Mouse (Mus musculus): ENCODE results near the gene Sipa1l3. TPM values are rescaled to one million over a fixed set of nuclear protein-coding genes. Genes with fewer than 3 reads are reported as not detected.

Sipa1l3 gene
- polyA plus RNA-seq (2015; fragmentation: Nextera tagmentation; extraction: Ambion mirVana): 21.5 and 23.9 TPM in 2 replicates

DNA sequence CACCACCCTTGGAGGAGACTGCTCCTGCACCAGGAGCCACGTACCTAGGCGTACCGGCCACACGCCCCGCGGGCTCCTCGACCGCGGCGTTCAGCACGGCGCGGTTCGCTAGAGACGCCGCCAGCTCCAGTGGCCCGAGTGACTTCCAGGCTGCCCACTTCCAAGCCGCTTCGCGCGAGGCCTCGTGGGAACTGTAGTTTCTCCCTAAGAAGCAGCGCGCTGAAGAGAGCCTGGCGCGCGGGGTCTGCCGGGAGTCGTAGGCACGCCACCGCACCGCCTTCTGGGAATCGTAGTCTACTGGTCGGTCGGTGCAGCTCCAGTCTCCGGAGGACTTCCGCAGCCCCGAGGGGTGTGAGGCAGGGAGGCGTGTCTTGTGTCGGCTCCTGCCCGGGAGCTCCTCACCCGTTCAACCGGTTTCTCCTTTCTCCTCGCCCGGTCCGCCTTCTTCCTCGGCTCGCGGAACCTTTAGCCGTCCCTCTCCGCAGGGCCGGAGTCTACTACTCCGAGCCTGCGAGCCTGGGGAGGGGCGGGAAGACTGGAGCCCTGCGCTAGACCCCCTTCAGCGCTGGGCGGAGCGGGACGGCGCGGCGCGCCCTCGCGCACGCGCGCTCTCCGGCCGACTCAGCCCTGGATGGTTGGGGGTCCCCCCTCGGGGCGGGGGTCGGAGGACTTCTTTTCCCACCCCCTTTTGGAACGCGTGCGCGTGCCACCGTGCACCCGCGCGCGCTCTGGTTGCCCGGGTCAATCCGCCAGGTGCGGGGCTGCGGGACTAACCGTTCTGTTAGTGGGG lies at the start of gene Sipa1l3:
Sipa1l3 (minus strand) TSS at position 221 of the 790 bp plus-strand sequence.
- ATAC-seq (ENCODE audit: insufficient number of reproducible peaks, insufficient read depth, low FRiP score, low TSS enrichment, low read depth): peak; percentile 98
- peak within 1 kb of the TSS; percentile 90 for H3K4me2 ChIP-seq
- H3K36me3 ChIP-seq: no peaks in the 10 kb centered on the region
- peak within 1 kb of the TSS; percentile 91 for H3K27ac ChIP-seq
- H3K4me1 ChIP-seq: peaks cover 31% of the 10 kb centered on the region
- H3K27me3 ChIP-seq: no peaks in the 10 kb centered on the region
- under 1% methylated on average over 88 of the region's 88 CpGs for WGBS
- H3K9me3 ChIP-seq: no peaks in the 10 kb centered on the region
- H3K4me3 ChIP-seq: peak within 1 kb of the TSS; percentile 97
- H3K9ac ChIP-seq: peak within 1 kb of the TSS; percentile 94

- ATAC-seq (ENCODE audit: insufficient number of reproducible peaks, insufficient read depth, low FRiP score, low TSS enrichment, low read depth): no peak
- H3K9ac ChIP-seq: no peak overlapping the region
- WGBS: 89% methylated on average over 10 of the region's 10 CpGs
These were observed 44.6 kb upstream of the Sipa1l3 start for GRCm38 (mm10) chr7:29563006-29563405.

GRCm38 (mm10) chr7:29561046-29561445 lies 42.6 kb upstream of the Sipa1l3 start:
- H3K9ac ChIP-seq: no peak overlapping the region
- no peak for ATAC-seq (ENCODE audit: insufficient number of reproducible peaks, insufficient read depth, low FRiP score, low TSS enrichment, low read depth)
- no peak overlapping the region for H3K4me2 ChIP-seq
- H3K27me3 ChIP-seq: no peaks in the 10 kb centered on the region
- H3K4me3 ChIP-seq: no peak overlapping the region
- H3K4me1 ChIP-seq: no peaks in the 10 kb centered on the region
- WGBS: 60% methylated on average over 9 of the region's 9 CpGs
- H3K36me3 ChIP-seq: no peaks in the 10 kb centered on the region
- H3K9me3 ChIP-seq: no peaks in the 10 kb centered on the region
- H3K27ac ChIP-seq: no peak overlapping the region

More at GRCm38 (mm10) chr7:29563006-29563405, 44.6 kb upstream of the Sipa1l3 start:
- H3K27me3 ChIP-seq: no peaks in the 10 kb centered on the region
- H3K27ac ChIP-seq: no peak overlapping the region
- H3K36me3 ChIP-seq: no peaks in the 10 kb centered on the region
- H3K4me3 ChIP-seq: no peak overlapping the region
- H3K9me3 ChIP-seq: no peaks in the 10 kb centered on the region
- no peaks in the 10 kb centered on the region for H3K4me1 ChIP-seq
- H3K4me2 ChIP-seq: no peak overlapping the region

- no peaks in the 10 kb centered on the region for H3K4me1 ChIP-seq
- no peak overlapping the region for H3K4me2 ChIP-seq
- no peaks in the 10 kb centered on the region for H3K9me3 ChIP-seq
- no peak overlapping the region for H3K4me3 ChIP-seq
- no peak for ATAC-seq (ENCODE audit: insufficient number of reproducible peaks, insufficient read depth, low FRiP score, low TSS enrichment, low read depth)
- H3K27ac ChIP-seq: no peak overlapping the region
- WGBS: 67% methylated on average over 4 of the region's 4 CpGs
- H3K27me3 ChIP-seq: no peaks in the 10 kb centered on the region
- H3K9ac ChIP-seq: no peak overlapping the region
- H3K36me3 ChIP-seq: no peaks in the 10 kb centered on the region
These were observed 40.8 kb upstream of the Sipa1l3 start for GRCm38 (mm10) chr7:29559290-29559689.

DNA sequence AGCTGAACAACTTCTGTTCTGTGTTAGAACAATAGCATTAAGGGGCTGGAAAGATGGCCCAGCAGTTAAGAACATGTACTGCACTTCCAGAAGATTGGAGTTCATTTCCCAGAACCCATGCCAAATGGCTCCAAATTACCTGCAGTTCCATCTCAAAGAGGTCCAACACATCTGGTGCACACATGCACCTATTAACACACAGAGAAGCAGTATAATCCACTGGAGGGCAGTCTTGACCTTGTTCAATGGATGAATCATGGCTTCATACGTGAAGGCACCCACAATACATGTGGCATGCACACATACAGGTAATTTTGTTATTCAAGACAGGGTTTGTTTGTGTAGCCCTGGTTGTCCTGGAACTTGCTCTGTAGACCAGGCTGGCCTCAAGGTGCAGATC lies 40.3 kb upstream of the Sipa1l3 start:
- Histone ChIP-seq H3K36me3 (no peaks in the 10 kb centered on the region), H3K9me3 (no peaks in the 10 kb centered on the region), H3K27me3 (no peaks in the 10 kb centered on the region), H3K27ac (no peak overlapping the region), H3K4me3 (no peak overlapping the region), H3K4me2 (no peak overlapping the region), H3K4me1 (no peaks in the 10 kb centered on the region), H3K9ac (no peak overlapping the region)
- no peak for ATAC-seq (ENCODE audit: insufficient number of reproducible peaks, insufficient read depth, low FRiP score, low TSS enrichment, low read depth)
- 80% methylated on average over 1 of the region's 1 CpGs for WGBS

- no peak overlapping the region for H3K9ac ChIP-seq
- H3K4me2 ChIP-seq: no peak overlapping the region
- no peaks in the 10 kb centered on the region for H3K27me3 ChIP-seq
- no peaks in the 10 kb centered on the region; the same call in 1 of the 2 replicates for H3K9me3 ChIP-seq
- no peak for ATAC-seq (ENCODE audit: insufficient number of reproducible peaks, insufficient read depth, low FRiP score, low TSS enrichment, low read depth)
- 81% methylated on average over 4 of the region's 4 CpGs for WGBS
- no peaks in the 10 kb centered on the region for H3K4me1 ChIP-seq
- H3K36me3 ChIP-seq: no peaks in the 10 kb centered on the region
- no peak overlapping the region for H3K4me3 ChIP-seq
- H3K27ac ChIP-seq: no peak overlapping the region
These were observed 37.8 kb upstream of the Sipa1l3 start for GRCm38 (mm10) chr7:29556283-29556682.

- H3K27me3 ChIP-seq: no peaks in the 10 kb centered on the region
- WGBS: 70% methylated on average over 5 of the region's 5 CpGs
- H3K4me3 ChIP-seq: no peak overlapping the region
- no peak overlapping the region for H3K9ac ChIP-seq
- no peaks in the 10 kb centered on the region for H3K36me3 ChIP-seq
- H3K4me2 ChIP-seq: no peak overlapping the region
- peaks cover 3% of the 10 kb centered on the region for H3K4me1 ChIP-seq
- no peak overlapping the region for H3K27ac ChIP-seq
- no peak for ATAC-seq (ENCODE audit: insufficient number of reproducible peaks, insufficient read depth, low FRiP score, low TSS enrichment, low read depth)
- no peaks in the 10 kb centered on the region; the same call in 1 of the 2 replicates for H3K9me3 ChIP-seq
These were observed 37.1 kb upstream of the Sipa1l3 start for GRCm38 (mm10) chr7:29555521-29555920.

DNA sequence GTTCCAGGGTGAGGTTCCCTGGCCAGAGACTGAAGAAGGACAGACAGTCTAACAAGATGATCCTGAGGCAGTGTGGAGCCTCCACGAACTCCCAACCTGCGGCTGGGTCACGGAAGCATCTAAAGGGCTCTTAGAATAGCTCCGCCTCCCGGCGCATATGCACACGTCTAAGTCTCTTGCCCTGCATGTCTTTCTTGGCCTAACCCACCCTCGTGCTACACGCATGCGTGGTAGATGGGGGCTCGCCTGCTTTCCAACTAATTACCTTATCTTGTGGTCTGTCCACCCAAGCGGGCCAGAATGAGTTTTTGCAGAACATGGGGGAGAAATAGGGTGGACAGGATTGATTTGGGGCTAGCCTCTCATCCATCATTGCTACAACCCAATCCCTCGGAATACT lies 36.6 kb upstream of the Sipa1l3 start:
- ATAC-seq (ENCODE audit: insufficient number of reproducible peaks, insufficient read depth, low FRiP score, low TSS enrichment, low read depth): no peak
- Histone ChIP-seq H3K4me2 (no peak overlapping the region), H3K4me3 (no peak overlapping the region), H3K9me3 (no peaks in the 10 kb centered on the region; the same call in 1 of the 2 replicates), H3K9ac (no peak overlapping the region), H3K36me3 (no peaks in the 10 kb centered on the region), H3K4me1 (peaks cover 4% of the 10 kb centered on the region), H3K27ac (no peak overlapping the region), H3K27me3 (no peaks in the 10 kb centered on the region)
- 85% methylated on average over 13 of the region's 13 CpGs for WGBS

DNA sequence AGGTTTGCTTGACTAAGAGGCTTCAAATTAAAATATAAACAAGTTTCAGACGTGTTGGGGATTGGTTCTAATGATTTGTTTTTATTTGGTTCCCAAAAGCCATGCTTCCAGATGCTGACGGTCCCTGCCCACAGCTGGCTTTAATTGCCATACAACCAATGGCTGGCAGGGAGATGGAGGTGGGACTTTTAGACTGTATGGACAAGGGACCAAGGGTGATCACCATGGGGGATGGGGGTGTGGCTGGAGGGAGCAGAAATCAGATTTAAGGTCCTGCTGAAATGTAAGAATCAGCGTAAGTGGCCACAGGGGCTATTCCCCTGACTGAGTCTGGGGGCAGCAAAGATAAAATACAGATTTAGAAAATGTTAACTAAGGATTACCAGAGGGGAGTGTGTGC lies 32.2 kb upstream of the Sipa1l3 start:
- no peak for ATAC-seq (ENCODE audit: insufficient number of reproducible peaks, insufficient read depth, low FRiP score, low TSS enrichment, low read depth)
- Histone ChIP-seq H3K4me2 (no peak overlapping the region), H3K9ac (no peak overlapping the region), H3K36me3 (no peaks in the 10 kb centered on the region), H3K9me3 (no peaks in the 10 kb centered on the region; the same call in 1 of the 2 replicates), H3K27me3 (no peaks in the 10 kb centered on the region), H3K4me1 (peaks cover 4% of the 10 kb centered on the region), H3K27ac (no peak overlapping the region), H3K4me3 (no peak overlapping the region)
- 23% methylated on average over 3 of the region's 3 CpGs for WGBS

GRCm38 (mm10) chr7:29541608-29542007 lies 23.2 kb upstream of the Sipa1l3 start:
- Histone ChIP-seq H3K4me1 (no peaks in the 10 kb centered on the region), H3K9ac (no peak overlapping the region), H3K9me3 (peaks cover 4% of the 10 kb centered on the region; the same call in 1 of the 2 replicates), H3K36me3 (no peaks in the 10 kb centered on the region), H3K27ac (no peak overlapping the region), H3K27me3 (no peaks in the 10 kb centered on the region), H3K4me3 (no peak overlapping the region), H3K4me2 (no peak overlapping the region)
- no peak for ATAC-seq (ENCODE audit: insufficient number of reproducible peaks, insufficient read depth, low FRiP score, low TSS enrichment, low read depth)
- 79% methylated on average over 4 of the region's 4 CpGs for WGBS

DNA sequence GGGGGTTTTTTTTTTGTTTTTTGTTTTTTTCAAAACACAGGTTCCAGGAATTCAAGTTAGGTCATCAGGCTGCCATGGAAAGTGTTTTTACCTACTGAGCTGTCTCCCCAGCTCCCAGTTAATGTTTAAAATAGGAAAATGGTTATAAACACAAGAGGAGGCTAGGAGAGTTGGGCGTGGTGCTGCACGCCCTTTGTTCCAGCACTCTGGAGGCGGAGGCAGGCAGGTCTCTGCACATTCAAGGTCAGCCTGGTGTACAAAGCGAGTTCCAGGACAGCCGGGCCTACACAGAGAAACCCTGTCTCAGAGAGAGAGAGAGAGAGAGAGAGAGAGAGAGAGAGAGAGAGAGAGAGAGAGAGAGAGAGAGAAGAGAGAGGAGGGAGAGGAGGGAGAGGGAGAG lies 22.7 kb upstream of the Sipa1l3 start:
- Histone ChIP-seq H3K36me3 (no peaks in the 10 kb centered on the region), H3K9ac (no peak overlapping the region), H3K4me3 (no peak overlapping the region), H3K9me3 (peaks cover 4% of the 10 kb centered on the region; the same call in 1 of the 2 replicates), H3K4me1 (no peaks in the 10 kb centered on the region), H3K27ac (no peak overlapping the region), H3K4me2 (no peak overlapping the region), H3K27me3 (no peaks in the 10 kb centered on the region)
- ATAC-seq (ENCODE audit: insufficient number of reproducible peaks, insufficient read depth, low FRiP score, low TSS enrichment, low read depth): no peak
- 88% methylated on average over 5 of the region's 5 CpGs for WGBS

- no peaks in the 10 kb centered on the region for H3K4me1 ChIP-seq
- no peak overlapping the region for H3K4me2 ChIP-seq
- no peaks in the 10 kb centered on the region for H3K27me3 ChIP-seq
- H3K27ac ChIP-seq: no peak overlapping the region
- WGBS: 90% methylated on average over 7 of the region's 7 CpGs
- no peak overlapping the region for H3K4me3 ChIP-seq
- H3K9ac ChIP-seq: no peak overlapping the region
- no peak for ATAC-seq (ENCODE audit: insufficient number of reproducible peaks, insufficient read depth, low FRiP score, low TSS enrichment, low read depth)
- H3K36me3 ChIP-seq: no peaks in the 10 kb centered on the region
- H3K9me3 ChIP-seq: peaks cover 4% of the 10 kb centered on the region; the same call in 1 of the 2 replicates
These were observed 22.2 kb upstream of the Sipa1l3 start for GRCm38 (mm10) chr7:29540631-29541030.
